Mouse (Mus musculus) erythroblast, embryonic 14.5 days (primary cell): ENCODE data around the gene Mrpl51. TPM values are rescaled to one million over a fixed set of nuclear protein-coding genes. Genes with fewer than 3 reads are reported as not detected.

Experiments used
- H3K27me3 ChIP-seq: 2 replicates; pipeline ENCODE4 v1.6.1; 2012; ENCODE audit warnings: inconsistent platforms; ENCODE audit not compliant: control insufficient read depth
- H3K36me3 ChIP-seq: 2 replicates; pipeline ENCODE4 v1.6.1; 2012; ENCODE audit warnings: mild to moderate bottlenecking, inconsistent platforms; ENCODE audit not compliant: control insufficient read depth
- H3K4me1 ChIP-seq: 2 replicates; pipeline ENCODE4 v1.6.1; 2012; ENCODE audit warnings: inconsistent platforms; ENCODE audit not compliant: control insufficient read depth
- H3K4me3 ChIP-seq: replicated peaks from 2 replicates; pipeline ENCODE3; 2012; ENCODE audit warnings: moderate library complexity, mild to moderate bottlenecking, inconsistent platforms
- H3K9me3 ChIP-seq: 2 replicates; pipeline ENCODE4 v1.6.1; 2012; ENCODE audit warnings: low read length, inconsistent platforms, mixed read lengths; ENCODE audit not compliant: control insufficient read depth
- GATA1 ChIP-seq: IDR thresholded peaks from 2 replicates; pipeline ENCODE4 v1.6.1; 2012; ENCODE audit warnings: low read length, inconsistent platforms, mixed read lengths
- TAL1 ChIP-seq: IDR thresholded peaks from 3 replicates; pipeline ENCODE4 v1.6.1; 2012; ENCODE audit warnings: low read length, inconsistent platforms, mixed read lengths
- polyA plus RNA-seq: library from polyadenylated mRNA; stranded (reverse); fragments of >175 nt; gene quantifications from 2 replicates; pipeline ENCODE4 v1.2.3, GENCODE M21; 2012

Gene Mrpl51
- polyA plus RNA-seq, 1 experiment, result 22.8 TPM

DNA sequence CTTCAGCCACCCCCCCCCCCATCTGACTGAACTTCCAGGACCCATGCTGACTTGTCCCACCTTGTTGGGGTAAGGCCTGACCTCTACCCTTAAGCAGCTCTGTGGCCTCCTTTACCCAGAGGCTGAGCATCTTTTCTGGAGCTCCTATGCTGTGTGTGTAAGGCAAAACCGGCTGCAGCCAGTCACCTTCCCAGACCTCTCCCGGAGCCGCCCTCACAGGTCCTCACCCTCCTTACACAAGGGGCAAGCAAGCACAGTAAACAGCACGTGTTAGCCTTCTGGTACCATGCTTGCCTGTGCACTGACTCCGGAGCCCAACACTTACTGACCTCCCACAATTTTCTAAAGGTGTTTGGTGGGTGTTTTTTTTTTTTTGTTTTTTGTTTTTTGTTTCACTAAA lies 16.1 kb upstream of the Mrpl51 start:
- Histone ChIP-seq H3K27me3 (no peaks in the 10 kb centered on the region; the same call in 1 of the 2 replicates), H3K9me3 (no peaks in the 10 kb centered on the region), H3K36me3 (peaks cover 100% of the 10 kb centered on the region), H3K4me3 (no peak overlapping the region), H3K4me1 (peaks cover 3% of the 10 kb centered on the region)
- TF ChIP-seq GATA1 (no peak), TAL1 (no peak)

- Histone ChIP-seq H3K4me1 (peaks cover 2% of the 10 kb centered on the region; the same call in 1 of the 2 replicates), H3K9me3 (no peaks in the 10 kb centered on the region), H3K36me3 (peaks cover 100% of the 10 kb centered on the region), H3K4me3 (no peak overlapping the region), H3K27me3 (no peaks in the 10 kb centered on the region; the same call in 1 of the 2 replicates)
- TF ChIP-seq GATA1 (no peak), TAL1 (no peak)
Measured at GRCm38 (mm10) chr6:125179601-125180000, 12.0 kb upstream of the Mrpl51 start.

DNA sequence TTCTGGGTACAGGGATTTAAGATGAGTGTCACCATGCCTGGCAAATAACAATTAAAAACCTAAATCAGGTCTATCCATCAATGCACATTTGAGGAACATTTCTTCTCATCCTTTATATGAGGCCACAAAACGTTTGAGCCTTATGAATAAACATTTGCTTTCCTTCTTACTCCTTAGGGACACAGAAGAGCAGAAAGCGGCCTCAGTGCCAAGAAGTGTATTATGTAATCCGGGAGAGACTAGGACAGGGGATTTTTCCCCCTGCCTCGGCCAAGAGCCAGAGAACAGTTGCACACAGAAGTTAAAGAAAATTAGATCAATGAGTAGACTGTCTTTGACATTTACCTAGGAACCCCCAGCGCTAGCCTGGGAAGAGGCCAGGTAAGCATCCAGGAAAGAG lies 9.5 kb upstream of the Mrpl51 start:
- TF ChIP-seq GATA1 (no peak), TAL1 (no peak)
- H3K9me3 ChIP-seq, result no peaks in the 10 kb centered on the region
- peaks cover 6% of the 10 kb centered on the region for H3K4me1 ChIP-seq
- H3K27me3 ChIP-seq, result no peaks in the 10 kb centered on the region; the same call in 1 of the 2 replicates
- peaks cover 100% of the 10 kb centered on the region for H3K36me3 ChIP-seq
- H3K4me3 ChIP-seq, result no peak overlapping the region

DNA sequence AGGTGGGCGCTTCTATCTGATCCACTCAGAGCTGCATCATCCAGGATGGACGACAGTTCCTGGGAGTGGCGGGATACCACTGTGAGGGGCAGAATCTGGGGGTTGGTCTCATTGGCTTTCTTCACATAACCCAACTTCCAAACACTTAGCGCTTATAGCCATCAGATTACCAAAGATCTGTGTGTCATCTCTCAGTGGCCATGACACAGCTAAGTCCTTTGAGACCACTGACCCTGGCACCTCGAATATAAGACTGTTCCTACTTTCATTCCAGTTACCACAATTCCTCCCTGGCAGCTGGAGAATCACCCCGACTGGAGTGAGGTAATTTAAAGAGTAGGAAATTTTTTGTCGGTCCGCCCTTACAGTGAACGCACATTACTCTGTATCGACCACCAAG lies 5.4 kb upstream of the Mrpl51 start:
- TF ChIP-seq GATA1, result no peak
- no peak for TF ChIP-seq TAL1
- Histone ChIP-seq H3K4me3 (no peak overlapping the region), H3K36me3 (peaks cover 91% of the 10 kb centered on the region), H3K27me3 (no peaks in the 10 kb centered on the region; the same call in 1 of the 2 replicates), H3K4me1 (peaks cover 33% of the 10 kb centered on the region), H3K9me3 (no peaks in the 10 kb centered on the region)

- no peaks in the 10 kb centered on the region for H3K27me3 ChIP-seq
- H3K4me1 ChIP-seq, result peaks cover 44% of the 10 kb centered on the region
- peak overlapping the region; percentile 70 for H3K4me3 ChIP-seq
- no peaks in the 10 kb centered on the region for H3K9me3 ChIP-seq
- peaks cover 74% of the 10 kb centered on the region for H3K36me3 ChIP-seq
- TF ChIP-seq TAL1, result no peak
- TF ChIP-seq GATA1, result no peak
Measured at GRCm38 (mm10) chr6:125190816-125191215, 785 bp upstream of the Mrpl51 start.

- Histone ChIP-seq H3K27me3 (no peaks in the 10 kb centered on the region), H3K4me3 (peak overlapping the region; percentile 70), H3K36me3 (peaks cover 69% of the 10 kb centered on the region), H3K4me1 (peaks cover 42% of the 10 kb centered on the region), H3K9me3 (no peaks in the 10 kb centered on the region)
- TF ChIP-seq TAL1 (no peak), GATA1 (no peak)
Measured at GRCm38 (mm10) chr6:125192016-125192714, 564 bp downstream of the Mrpl51 start.

DNA sequence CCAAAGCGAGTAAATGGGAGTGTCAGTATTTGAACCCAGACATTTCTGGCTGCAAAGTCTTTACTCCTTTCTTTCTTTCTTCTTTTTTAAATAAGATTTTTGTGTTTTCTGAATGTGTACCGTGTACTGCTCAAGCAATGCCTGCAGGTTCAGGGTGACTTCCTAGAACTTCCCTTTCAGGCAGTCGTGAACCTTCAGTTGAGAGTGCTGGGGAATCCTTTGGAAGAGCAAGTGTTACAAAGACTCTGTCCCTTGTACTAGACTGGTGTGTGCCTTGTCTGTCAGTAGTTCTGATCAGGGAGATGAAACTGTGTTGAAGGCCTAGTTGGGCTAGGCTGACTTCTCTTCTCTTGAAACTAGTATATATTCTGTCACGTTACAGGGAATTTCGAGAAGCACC lies 1.2 kb downstream of the Mrpl51 start:
- H3K4me1 ChIP-seq, result peaks cover 36% of the 10 kb centered on the region
- H3K4me3 ChIP-seq, result peak overlapping the region; percentile 70
- H3K27me3 ChIP-seq, result no peaks in the 10 kb centered on the region
- TF ChIP-seq GATA1 (no peak), TAL1 (no peak)
- peaks cover 64% of the 10 kb centered on the region for H3K36me3 ChIP-seq
- H3K9me3 ChIP-seq, result no peaks in the 10 kb centered on the region

GRCm38 (mm10) chr6:125193390-125193789 lies 1.8 kb downstream of the Mrpl51 start:
- Histone ChIP-seq H3K9me3 (no peaks in the 10 kb centered on the region), H3K36me3 (peaks cover 61% of the 10 kb centered on the region), H3K27me3 (no peaks in the 10 kb centered on the region), H3K4me3 (peak overlapping the region; percentile 54), H3K4me1 (peaks cover 30% of the 10 kb centered on the region)
- TF ChIP-seq TAL1 (no peak), GATA1 (no peak)

DNA sequence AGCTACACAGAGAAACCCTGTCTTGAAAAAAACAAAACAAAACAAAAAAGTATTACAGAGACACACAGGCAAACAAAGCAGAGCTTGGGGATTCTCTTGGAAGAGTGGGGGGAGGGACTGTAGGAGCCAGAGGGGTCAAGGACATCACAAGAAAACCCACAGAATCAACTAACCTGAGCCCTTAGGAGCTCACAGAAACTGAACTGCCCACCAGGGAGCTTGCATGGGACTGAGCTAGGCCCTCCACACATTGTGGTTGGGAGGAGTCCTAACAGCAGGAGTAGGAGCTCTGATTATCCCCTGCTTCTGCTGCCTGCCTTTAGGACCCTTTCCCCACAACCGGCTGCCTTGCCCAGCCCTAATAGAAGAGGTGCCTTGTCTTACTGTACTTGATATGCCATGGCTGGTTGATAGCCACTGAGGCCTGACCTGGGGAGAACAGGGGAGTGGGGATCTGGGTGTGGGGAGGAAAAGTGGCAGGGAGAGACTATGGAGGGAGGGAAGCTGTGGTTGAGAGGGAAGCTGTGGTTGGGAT lies 4.0 kb downstream of the Mrpl51 start:
- no peak for TF ChIP-seq TAL1
- no peak for TF ChIP-seq GATA1
- Histone ChIP-seq H3K4me1 (peaks cover 15% of the 10 kb centered on the region), H3K27me3 (no peaks in the 10 kb centered on the region), H3K9me3 (no peaks in the 10 kb centered on the region), H3K4me3 (no peak overlapping the region), H3K36me3 (peaks cover 43% of the 10 kb centered on the region)

- TF ChIP-seq GATA1 (no peak), TAL1 (no peak)
- Histone ChIP-seq H3K9me3 (no peaks in the 10 kb centered on the region), H3K27me3 (no peaks in the 10 kb centered on the region), H3K4me1 (peaks cover 15% of the 10 kb centered on the region), H3K4me3 (no peak overlapping the region), H3K36me3 (peaks cover 41% of the 10 kb centered on the region)
Measured at GRCm38 (mm10) chr6:125196301-125196700, 4.7 kb downstream of the Mrpl51 start.
